ENCODE assay signal across 19 mouse cellular contexts in genomic region chr1:91537786-91538569, GRCm38 (mm10). TPM values are rescaled to one million over a fixed set of nuclear protein-coding genes. Genes with fewer than 3 reads are reported as not detected.
A peak's percentile ranks its signal among the peaks of the same experiment; 100 is the strongest.
DNase-seq lines count a peak whose midpoint lies in the region; ATAC-seq and TF ChIP-seq lines count a peak whose summit lies in the region.
"Had no signal": no experiment of that assay in that cellular context is flagged by ENCODE, and none has a peak within 500 bp of the region (broad histone marks: within the 10 kb centered on the region; RNA-seq: fewer than 3 reads in every experiment).

No protein-coding gene starts in this region.

- no peaks in the 10 kb centered on the region for H3K36me3 ChIP-seq in heart, embryonic 13.5 days
- H3K36me3 ChIP-seq in heart, adult 2 months (ENCODE audit: control insufficient read depth, insufficient read depth, low read length) = no peaks in the 10 kb centered on the region
- H3K36me3 ChIP-seq in embryonic facial prominence, embryonic 10.5 days (replicated peaks) = no peaks in the 10 kb centered on the region; the same call in 1 of the 2 replicates
- no peaks in the 10 kb centered on the region for H3K36me3 ChIP-seq in liver, postnatal 0 days (replicated peaks; ENCODE audit: insufficient read depth, low read length)

- peaks cover 30% of the 10 kb centered on the region for H3K4me1 ChIP-seq in heart, embryonic 13.5 days
- H3K4me1 ChIP-seq in heart, adult 2 months (ENCODE audit: control insufficient read depth, insufficient read depth, low read length) = 0 out of 2 replicates have a peak, but pooled peaks cover 1% of the 10 kb centered on the region
- peaks cover 28% of the 10 kb centered on the region for H3K4me1 ChIP-seq in embryonic facial prominence, embryonic 10.5 days
- peaks cover 31% of the 10 kb centered on the region for H3K4me1 ChIP-seq in liver, postnatal 0 days (ENCODE audit: insufficient read depth)

- H3K27me3 ChIP-seq in heart, embryonic 13.5 days (replicated peaks) = peaks cover 31% of the 10 kb centered on the region
- H3K27me3 ChIP-seq in heart, adult 2 months (ENCODE audit: control insufficient read depth, insufficient read depth, low read length) = no peaks in the 10 kb centered on the region
- peaks cover 48% of the 10 kb centered on the region for H3K27me3 ChIP-seq in embryonic facial prominence, embryonic 10.5 days (replicated peaks; ENCODE audit: low read depth, poor library complexity, severe bottlenecking)
- no peaks in the 10 kb centered on the region for H3K27me3 ChIP-seq in liver, postnatal 0 days (ENCODE audit: insufficient read depth, low read length)

- no peaks in the 10 kb centered on the region for H3K79me2 ChIP-seq in heart, adult 2 months (replicated peaks; ENCODE audit: control insufficient read depth, insufficient read depth, low read length)

- no peak for TF ChIP-seq EP300 in heart, adult 2 months (IDR thresholded peaks at IDR 0.05; ENCODE audit: insufficient read depth, low read depth, low read length)
- TF ChIP-seq EP300 in liver, postnatal 0 days (IDR thresholded peaks at IDR 0.05; ENCODE audit: low read depth) = no peak

- H3K27ac ChIP-seq in heart, embryonic 13.5 days (replicated peaks) = no peak overlapping the region
- no peak overlapping the region for H3K27ac ChIP-seq in heart, adult 2 months
- no peak overlapping the region for H3K27ac ChIP-seq in embryonic facial prominence, embryonic 10.5 days (replicated peaks)
- peak overlapping the region; percentile 85; the same call in 1 of the 2 replicates for H3K27ac ChIP-seq in liver, postnatal 0 days (ENCODE audit: low read depth)
- H3K27ac ChIP-seq: hindbrain, postnatal 0 days had no signal

- peak overlapping the region; percentile 94; the same call in 1 of the 2 replicates for H3K4me2 ChIP-seq in heart, embryonic 13.5 days
- peak overlapping the region; percentile 76 for H3K4me2 ChIP-seq in liver, postnatal 0 days (ENCODE audit: low read depth, low read length)

- H3K4me3 ChIP-seq in heart, embryonic 13.5 days = no peak overlapping the region
- no peak overlapping the region for H3K4me3 ChIP-seq in heart, adult 2 months
- H3K4me3 ChIP-seq in embryonic facial prominence, embryonic 10.5 days = no peak overlapping the region
- no peak overlapping the region for H3K4me3 ChIP-seq in liver, postnatal 0 days (ENCODE audit: low read depth, low read length)

- 24% methylated on average over 22 of the region's 22 CpGs for WGBS in heart, embryonic 13.5 days
- WGBS in heart, adult 2 months = 48% methylated on average over 22 of the region's 22 CpGs
- WGBS in embryonic facial prominence, embryonic 10.5 days = 20% methylated on average over 22 of the region's 22 CpGs
- 53% methylated on average over 22 of the region's 22 CpGs for WGBS in liver, postnatal 0 days (ENCODE audit: insufficient replicate concordance)

- H3K9me3 ChIP-seq in heart, embryonic 13.5 days = no peaks in the 10 kb centered on the region
- no peaks in the 10 kb centered on the region for H3K9me3 ChIP-seq in embryonic facial prominence, embryonic 10.5 days
- no peaks in the 10 kb centered on the region for H3K9me3 ChIP-seq in liver, postnatal 0 days (ENCODE audit: low read length)
- H3K9me3 ChIP-seq: G1E had no signal

- no peak for TF ChIP-seq POLR2A in heart, adult 2 months (IDR thresholded peaks at IDR 0.05; ENCODE audit: insufficient read depth, low read depth, low read length)

- no peak overlapping the region for H3K9ac ChIP-seq in heart, embryonic 13.5 days
- H3K9ac ChIP-seq in heart, adult 2 months (ENCODE audit: low read depth, low read length) = no peak overlapping the region
- no peak overlapping the region for H3K9ac ChIP-seq in liver, postnatal 0 days (replicated peaks)

- no peak for TF ChIP-seq CTCF in heart, adult 2 months (IDR thresholded peaks at IDR 0.05)
- TF ChIP-seq CTCF in liver, postnatal 0 days (IDR thresholded peaks at IDR 0.05; ENCODE audit: low read depth) = no peak

- no peak for DNase-seq in heart, adult 2 months
- peak; percentile 71 for DNase-seq in ES-CJ7 (ENCODE audit: low read depth, low spot score)
- DNase-seq in embryonic facial prominence, embryonic 10.5 days (ENCODE audit: low spot score) = peak; percentile 14
- DNase-seq in liver, postnatal 0 days = no peak
- DNase-seq in urinary bladder, postnatal 10 days (ENCODE audit: low spot score) = no peak
- DNase-seq: adrenal gland, postnatal 25 days; cerebellum, adult 9-10 months; gastrocnemius, postnatal 10 days; heart, postnatal 4 days; kidney, adult 11 months; kidney, postnatal 10 days; lung, postnatal 14 days; spleen, adult 18-20 months; thymus, postnatal 25 days had no signal

- intact Hi-C loops in heart, adult 2 months (cut with DNase I) = no loop called here

- ATAC-seq in heart, embryonic 13.5 days (ENCODE audit: extremely low read depth, insufficient number of reproducible peaks, low FRiP score, low TSS enrichment) = no peak
- no peak for ATAC-seq in liver, postnatal 0 days
- ATAC-seq in cerebellum, adult (ENCODE audit: insufficient number of reproducible peaks, low FRiP score, low TSS enrichment) = no peak
- ATAC-seq: hindbrain, postnatal 0 days; midbrain, embryonic 16.5 days had no signal

RNA-seq across cellular contexts. Expression of gene Asb1, which starts 2.4 kb away (rescaled TPM):
- polyA plus RNA-seq in heart, embryonic 13.5 days (2015; fragmentation: Nextera tagmentation; extraction: Ambion mirVana) = 5.3 and 5.5 TPM in 2 replicates
- total RNA-seq in heart, adult 2 months (2021) = 10 to 100 TPM; 17.9 to 19.4 TPM
- 8.1 and 13.1 TPM in 2 replicates for polyA plus RNA-seq in heart, adult 2 months (2012; rRNA removed)
- polyA plus RNA-seq in embryonic facial prominence, embryonic 10.5 days (2016; fragmentation: Nextera tagmentation; extraction: Ambion mirVana) = 6.5 and 7.3 TPM in 2 replicates
- 4.6 and 4.8 TPM in 2 replicates for polyA plus RNA-seq in liver, postnatal 0 days (2015; fragmentation: Nextera tagmentation; extraction: Ambion mirVana)

RNA-seq across cellular contexts. Expression of gene Traf3ip1, which starts 43.5 kb away (rescaled TPM):
- polyA plus RNA-seq in heart, embryonic 13.5 days (2015; fragmentation: Nextera tagmentation; extraction: Ambion mirVana) = 3.8 and 4.3 TPM in 2 replicates
- total RNA-seq in heart, adult 2 months (2021) = 1 to 10 TPM; 5.0 to 5.1 TPM
- polyA plus RNA-seq in heart, adult 2 months (2012; rRNA removed) = 5.0 and 5.3 TPM in 2 replicates
- 12.4 and 14.1 TPM in 2 replicates for polyA plus RNA-seq in embryonic facial prominence, embryonic 10.5 days (2016; fragmentation: Nextera tagmentation; extraction: Ambion mirVana)
- polyA plus RNA-seq in liver, postnatal 0 days (2015; fragmentation: Nextera tagmentation; extraction: Ambion mirVana) = 2.2 and 2.5 TPM in 2 replicates

Comparison
In these comparisons a context has a peak if more than half of its experiments do, and no peak if none do; other contexts are left out.
1. DNase-seq: peak in ES-CJ7 (single experiment) and embryonic facial prominence, embryonic 10.5 days (single experiment); none in heart, adult 2 months (0 of 2), liver, postnatal 0 days (single experiment) and urinary bladder, postnatal 10 days (single experiment).